7 mouse cellular contexts compared by ENCODE assay signal in genomic region chr4:33396222-33397176, GRCm38 (mm10).
DNase-seq lines count a peak whose midpoint lies in the region; ATAC-seq and TF ChIP-seq lines count a peak whose summit lies in the region.

No protein-coding gene starts in this region.

- no peaks in the 10 kb centered on the region for H3K4me1 ChIP-seq in intestine, embryonic 14.5 days (replicated peaks; ENCODE audit: control insufficient read depth, insufficient read depth, low read length)
- no peaks in the 10 kb centered on the region for H3K4me1 ChIP-seq in midbrain, embryonic 12.5 days
- no peaks in the 10 kb centered on the region for H3K4me1 ChIP-seq in small intestine, adult 2 months (ENCODE audit: control insufficient read depth, insufficient read depth, insufficient read length, low read length)

- H3K4me3 ChIP-seq in gastrocnemius, adult 2 months = no peak overlapping the region
- H3K4me3 ChIP-seq in intestine, embryonic 14.5 days (ENCODE audit: low read depth, low read length) = no peak overlapping the region
- no peak overlapping the region for H3K4me3 ChIP-seq in midbrain, embryonic 12.5 days
- H3K4me3 ChIP-seq in small intestine, adult 2 months (ENCODE audit: low read depth, low read length) = no peak overlapping the region

- no peak overlapping the region for H3K4me2 ChIP-seq in intestine, embryonic 14.5 days (ENCODE audit: low read length)
- no peak overlapping the region for H3K4me2 ChIP-seq in midbrain, embryonic 12.5 days (replicated peaks)

- TF ChIP-seq POLR2A in small intestine, adult 2 months (IDR thresholded peaks at IDR 0.05; ENCODE audit: low read depth, low read length) = no peak

- no peak overlapping the region for H3K27ac ChIP-seq in gastrocnemius, adult 2 months
- no peak overlapping the region for H3K27ac ChIP-seq in intestine, embryonic 14.5 days (ENCODE audit: low read depth)
- no peak overlapping the region for H3K27ac ChIP-seq in midbrain, embryonic 12.5 days (replicated peaks)
- no peak overlapping the region for H3K27ac ChIP-seq in small intestine, adult 2 months (ENCODE audit: insufficient read depth, low read depth, low read length)

- 60% methylated on average over 3 of the region's 3 CpGs for WGBS in intestine, embryonic 14.5 days
- WGBS in midbrain, embryonic 12.5 days = 55% methylated on average over 3 of the region's 3 CpGs
- WGBS in small intestine, adult 2 months = 57% methylated on average over 3 of the region's 3 CpGs

- no peak overlapping the region for H3K9ac ChIP-seq in intestine, embryonic 14.5 days (ENCODE audit: low read length)
- no peak overlapping the region for H3K9ac ChIP-seq in midbrain, embryonic 12.5 days (replicated peaks)

- no peak for ATAC-seq in intestine, embryonic 14.5 days (replicated peaks; ENCODE audit: low FRiP score, low TSS enrichment, low read depth)
- peak; percentile 74 for ATAC-seq in midbrain, embryonic 12.5 days (ENCODE audit: low FRiP score, low read depth)

- H3K9me3 ChIP-seq in intestine, embryonic 14.5 days (ENCODE audit: control insufficient read depth, low read length) = no peaks in the 10 kb centered on the region
- no peaks in the 10 kb centered on the region for H3K9me3 ChIP-seq in midbrain, embryonic 12.5 days

- peak; percentile 83 for DNase-seq in ZHBTc4 (ENCODE audit: low read depth, low spot score)
- DNase-seq in cerebellum, postnatal 25 days = peak; percentile 83 to 93
- peak; percentile 86 for DNase-seq in gastrocnemius, adult 2 months
- peak; percentile 89 for DNase-seq in intestine, embryonic 14.5 days (ENCODE audit: low spot score)
- peak; percentile 87 to 93 for DNase-seq in left cerebral cortex, postnatal 14 days (ENCODE audit: low spot score in 2 of 2)

- no peaks in the 10 kb centered on the region for H3K36me3 ChIP-seq in intestine, embryonic 14.5 days (ENCODE audit: control insufficient read depth, insufficient read depth, low read length)
- no peaks in the 10 kb centered on the region for H3K36me3 ChIP-seq in midbrain, embryonic 12.5 days
- peaks cover 5% of the 10 kb centered on the region for H3K36me3 ChIP-seq in small intestine, adult 2 months (ENCODE audit: control insufficient read depth, insufficient read depth, low read length)

- intact Hi-C loops in gastrocnemius, adult 2 months (cut with DNase I) = loop anchor here (2.0 to 10.0 kb wide), 3 partner anchors 310 to 836 kb away; partner anchors contain the start of gene Cnr1
- intact Hi-C loops in left cerebral cortex, postnatal 14 days (cut with DNase I) = loop anchor here (2.0 to 10.0 kb wide), 4 partner anchors 191 to 976 kb away; partner anchors contain the start of gene Cnr1

- no peaks in the 10 kb centered on the region for H3K27me3 ChIP-seq in intestine, embryonic 14.5 days (replicated peaks; ENCODE audit: control insufficient read depth, insufficient read depth, low read length)
- no peaks in the 10 kb centered on the region for H3K27me3 ChIP-seq in midbrain, embryonic 12.5 days
- H3K27me3 ChIP-seq in small intestine, adult 2 months (ENCODE audit: control insufficient read depth, insufficient read depth, low read length) = no peaks in the 10 kb centered on the region

- TF ChIP-seq CTCF in gastrocnemius, adult 2 months (IDR thresholded peaks at IDR 0.05) = peak; percentile 95
- peak; percentile 77; the same call in 1 of the 2 replicates for TF ChIP-seq CTCF in small intestine, adult 2 months (IDR thresholded peaks at IDR 0.05; ENCODE audit: extremely low read depth, insufficient read length, insufficient replicate concordance, low read depth, low read length)
